Comparison of ENCODE assay signal across 10 mouse cellular contexts in the genomic region with DNA sequence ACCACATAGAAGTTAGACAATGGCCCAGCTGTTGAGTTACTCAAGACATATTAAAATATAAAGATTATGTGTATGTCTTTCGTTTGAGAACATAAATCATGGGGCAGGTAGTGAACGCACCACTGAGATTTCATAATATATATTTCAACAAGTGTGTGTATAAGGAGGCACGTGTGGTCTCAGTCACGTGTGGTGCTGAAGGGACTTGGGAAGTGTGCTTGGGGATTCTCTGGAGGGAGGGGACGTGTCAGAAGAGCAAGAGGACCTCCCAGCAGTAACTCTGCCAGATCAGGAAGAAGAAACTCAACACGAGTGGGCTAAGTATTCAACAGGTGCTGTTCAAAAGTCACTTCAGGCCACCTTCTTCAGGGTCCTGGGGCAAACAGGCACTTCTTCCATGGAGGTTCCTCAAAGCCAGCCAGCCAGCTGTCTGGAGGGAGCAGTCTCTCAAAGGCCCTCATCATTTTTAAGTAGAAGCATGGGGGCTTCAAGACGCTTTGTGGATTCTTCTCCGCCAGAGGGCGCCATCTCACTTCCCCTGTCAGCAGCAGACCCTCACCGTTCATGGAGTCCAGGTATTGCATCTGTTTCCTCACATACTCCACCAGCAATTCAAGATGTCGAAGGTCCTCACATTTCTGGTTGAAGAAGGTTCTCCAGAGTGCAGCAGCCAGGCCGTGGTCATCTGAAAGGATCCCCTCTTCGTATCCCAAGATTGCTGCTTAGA.
DNase-seq lines count a peak whose midpoint lies in the region; ATAC-seq and TF ChIP-seq lines count a peak whose summit lies in the region.
"Had no signal": no experiment of that assay in that cellular context is flagged by ENCODE, and none has a peak within 500 bp of the region (broad histone marks: within the 10 kb centered on the region; RNA-seq: fewer than 3 reads in every experiment).

No protein-coding gene starts in this region.

- WGBS in spleen, adult 2 months, result 51% methylated on average over 13 of the region's 13 CpGs
- 39% methylated on average over 13 of the region's 13 CpGs for WGBS in liver, embryonic 14.5 days (ENCODE audit: insufficient replicate concordance)
- 50% methylated on average over 13 of the region's 13 CpGs for WGBS in thymus, adult 2 months

- no peaks in the 10 kb centered on the region for H3K36me3 ChIP-seq in spleen, adult 2 months (ENCODE audit: control insufficient read depth, insufficient read depth, low read length)
- no peaks in the 10 kb centered on the region for H3K36me3 ChIP-seq in liver, embryonic 14.5 days (replicated peaks; ENCODE audit: control insufficient read depth, insufficient read depth, low read depth)
- H3K36me3 ChIP-seq in thymus, adult 2 months (ENCODE audit: control insufficient read depth, insufficient read depth, low read length), result no peaks in the 10 kb centered on the region
- H3K36me3 ChIP-seq: embryonic facial prominence, embryonic 12.5 days; limb, embryonic 13.5 days had no signal

- H3K27ac ChIP-seq in spleen, adult 2 months (ENCODE audit: insufficient read depth, low read length), result no peak overlapping the region
- H3K27ac ChIP-seq in liver, embryonic 14.5 days, result no peak overlapping the region
- no peak overlapping the region for H3K27ac ChIP-seq in thymus, adult 2 months (ENCODE audit: control insufficient read depth, insufficient read depth, low read length)
- H3K27ac ChIP-seq: embryonic facial prominence, embryonic 12.5 days; limb, embryonic 13.5 days had no signal

- 0 out of 2 replicates have a peak, but pooled peaks have one; percentile 18 for TF ChIP-seq CTCF in spleen, adult 2 months (IDR thresholded peaks at IDR 0.05; ENCODE audit: extremely low read depth, insufficient read depth, insufficient read length, insufficient replicate concordance)
- TF ChIP-seq CTCF in liver, embryonic 14.5 days (IDR thresholded peaks at IDR 0.05; ENCODE audit: low read depth), result peak; percentile 73
- TF ChIP-seq CTCF in thymus, adult 2 months (IDR thresholded peaks at IDR 0.05; ENCODE audit: borderline replicate concordance, control insufficient read depth, extremely low read depth, insufficient read depth, low read length, poor library complexity), result peak; percentile 58; the same call in 1 of the 2 replicates

- TF ChIP-seq POLR2A in spleen, adult 2 months (IDR thresholded peaks at IDR 0.05; ENCODE audit: low read depth, low read length), result no peak
- no peak for TF ChIP-seq POLR2A in thymus, adult 2 months (IDR thresholded peaks at IDR 0.05; ENCODE audit: control insufficient read depth, extremely low read depth, insufficient read depth, low read length, poor library complexity)

- no peak overlapping the region for H3K9ac ChIP-seq in liver, embryonic 14.5 days (replicated peaks)
- H3K9ac ChIP-seq: embryonic facial prominence, embryonic 12.5 days; limb, embryonic 13.5 days had no signal

- intact Hi-C loops in heart, postnatal 14 days (cut with DNase I), result loop anchor here (5.0 kb wide), 1 partner anchor 138 kb away; no protein-coding TSS in a partner anchor

- H3K9me3 ChIP-seq in liver, embryonic 14.5 days (ENCODE audit: control insufficient read depth, low read length), result no peaks in the 10 kb centered on the region
- H3K9me3 ChIP-seq: embryonic facial prominence, embryonic 12.5 days; limb, embryonic 13.5 days had no signal

- no peak overlapping the region for H3K4me3 ChIP-seq in spleen, adult 2 months (ENCODE audit: extremely low read depth, insufficient read depth, insufficient read length)
- no peak overlapping the region for H3K4me3 ChIP-seq in liver, embryonic 14.5 days (ENCODE audit: insufficient read depth in 1 of 2, low read depth in 2 of 2, low read length in 2 of 2)
- no peak overlapping the region for H3K4me3 ChIP-seq in thymus, adult 2 months (ENCODE audit: control insufficient read depth, insufficient read depth, low read length)
- H3K4me3 ChIP-seq: embryonic facial prominence, embryonic 12.5 days; limb, embryonic 13.5 days had no signal

- no peaks in the 10 kb centered on the region for H3K4me1 ChIP-seq in spleen, adult 2 months (ENCODE audit: control insufficient read depth, insufficient read depth, insufficient read length)
- no peaks in the 10 kb centered on the region for H3K4me1 ChIP-seq in liver, embryonic 14.5 days (replicated peaks; ENCODE audit: control insufficient read depth in 2 of 2, insufficient read depth in 2 of 2, low read length in 1 of 2)
- H3K4me1 ChIP-seq in thymus, adult 2 months (replicated peaks; ENCODE audit: control insufficient read depth, insufficient read depth, low read length), result no peaks in the 10 kb centered on the region
- H3K4me1 ChIP-seq: embryonic facial prominence, embryonic 12.5 days; limb, embryonic 13.5 days had no signal

- DNase-seq in heart, postnatal 14 days, result peak; percentile 12 to 22
- DNase-seq in heart, adult 9 months (ENCODE audit: low spot score in 2 of 2), result no peak
- peak; percentile 15 to 22 for DNase-seq in spleen, adult 2 months (ENCODE audit: low read depth in 1 of 2, low spot score in 2 of 2)
- DNase-seq in spleen, adult 12 weeks (ENCODE audit: low spot score), result no peak
- DNase-seq in embryo, embryonic 10 days (ENCODE audit: low spot score), result peak; percentile 75
- peak in 2 of 3 experiments; percentile 7 to 12 for DNase-seq in liver, embryonic 14.5 days (ENCODE audit: low read depth in 3 of 3, low spot score in 3 of 3)
- DNase-seq in thymus, adult 2 months, result peak; percentile 61

- H3K27me3 ChIP-seq in spleen, adult 2 months (ENCODE audit: control insufficient read depth, insufficient read depth, low read length), result peaks cover 1% of the 10 kb centered on the region; the same call in 1 of the 2 replicates
- no peaks in the 10 kb centered on the region for H3K27me3 ChIP-seq in liver, embryonic 14.5 days (ENCODE audit: control insufficient read depth, insufficient read depth, low read length)
- no peaks in the 10 kb centered on the region for H3K27me3 ChIP-seq in thymus, adult 2 months (ENCODE audit: control insufficient read depth, insufficient read depth, low read length)
- H3K27me3 ChIP-seq: embryonic facial prominence, embryonic 12.5 days; limb, embryonic 13.5 days had no signal

- no peak overlapping the region for H3K4me2 ChIP-seq in liver, embryonic 14.5 days (ENCODE audit: low read depth)
- H3K4me2 ChIP-seq: embryonic facial prominence, embryonic 12.5 days; limb, embryonic 13.5 days had no signal

- no peak for TF ChIP-seq EP300 in liver, embryonic 14.5 days (IDR thresholded peaks at IDR 0.05; ENCODE audit: low read depth)

- no peak for ATAC-seq in liver, embryonic 14.5 days (ENCODE audit: insufficient read depth)
- no peak for ATAC-seq in cerebellum, adult (ENCODE audit: insufficient number of reproducible peaks, low FRiP score, low TSS enrichment)

Comparison
In these comparisons a context has a peak if more than half of its experiments do, and no peak if none do; other contexts are left out.
1. DNase-seq: peak in heart, postnatal 14 days (2 of 2), spleen, adult 2 months (2 of 2), embryo, embryonic 10 days (single experiment), liver, embryonic 14.5 days (2 of 3) and thymus, adult 2 months (single experiment); none in heart, adult 9 months (0 of 2) and spleen, adult 12 weeks (single experiment).
2. CTCF ChIP-seq: peak in every context shown above with its lines; median percentile 73 in liver, embryonic 14.5 days; 58 in thymus, adult 2 months; 18 in spleen, adult 2 months.